Mouse (Mus musculus) midbrain, embryonic 14.5 days (tissue): ENCODE results near the gene Hebp2. TPM values are rescaled to one million over a fixed set of nuclear protein-coding genes. Genes with fewer than 3 reads are reported as not detected.

ENCODE experiments used
- ATAC-seq: fragments of 200-750 bp; cut with Nextera tagmentation; 2 replicates; pipeline ENCODE4 v1.8.0; 2017; ENCODE audit warnings: moderate number of reproducible peaks, moderate library complexity; ENCODE audit not compliant: low FRiP score, low TSS enrichment
- DNase-seq: peaks from one replicate; pipeline ENCODE4 v3.0.0-alpha.2; 2015
- H3K27ac ChIP-seq: fragments of 300-500 bp; sonication (generic); replicated peaks from 2 replicates; pipeline ENCODE4 v1.5.1; 2014; ENCODE audit warnings: mild to moderate bottlenecking, low read depth, low read length, moderate library complexity
- H3K27me3 ChIP-seq: fragments of 300-500 bp; sonication (generic); 2 replicates; pipeline ENCODE4 v1.6.1; 2014; ENCODE audit warnings: low read length, control low read depth, mixed read lengths; ENCODE audit not compliant: control insufficient read depth, insufficient read depth
- H3K36me3 ChIP-seq: fragments of 300-500 bp; sonication (generic); 2 replicates; pipeline ENCODE4 v1.6.1; 2014; ENCODE audit warnings: low read length, control low read depth; ENCODE audit not compliant: control insufficient read depth, insufficient read depth
- H3K4me1 ChIP-seq: fragments of 300-500 bp; sonication (generic); 2 replicates; pipeline ENCODE4 v1.6.1; 2014; ENCODE audit warnings: mild to moderate bottlenecking, antibody characterized with exemption, low read length, control low read depth; ENCODE audit not compliant: control insufficient read depth, insufficient read depth
- H3K4me2 ChIP-seq: fragments of 300-500 bp; sonication (generic); 2 replicates; pipeline ENCODE4 v1.6.1; 2014; ENCODE audit warnings: mild to moderate bottlenecking, low read length, moderate library complexity
- H3K4me3 ChIP-seq: fragments of 300-500 bp; sonication (generic); replicated peaks from 2 replicates; pipeline ENCODE4 v1.5.1; 2014; ENCODE audit warnings: low read depth, low read length
- H3K9ac ChIP-seq: fragments of 300-500 bp; sonication (generic); replicated peaks from 2 replicates; pipeline ENCODE4 v1.6.1; 2014; ENCODE audit warnings: mild to moderate bottlenecking, low read length, moderate library complexity
- H3K9me3 ChIP-seq: fragments of 300-500 bp; sonication (generic); 2 replicates; pipeline ENCODE4 v1.6.1; 2016; ENCODE audit warnings: low read length, control low read depth, mixed read lengths; ENCODE audit not compliant: control insufficient read depth
- WGBS: fragments of 180-500 bp; shearing (Covaris S2); extraction: QIAGEN DNeasy Blood & Tissue Kit; methylation state at CpG from one replicate; pipeline ENCODE4 v1.1.7; 2014; 5-methylcytosine and 5-hydroxymethylcytosine counted together
- polyA plus RNA-seq: library from polyadenylated mRNA; unstranded; fragments of >200 nt; fragmentation: Nextera tagmentation; extraction: Ambion mirVana; gene quantifications from 2 replicates; pipeline ENCODE4 v1.2.1, GENCODE M21; 2014

The Hebp2 gene
- polyA plus RNA-seq, 1 experiment from 2014 or later, result 9.4 TPM

GRCm38 (mm10) chr10:18505690-18506089, 40.2 kb downstream of the Hebp2 start:
- Histone ChIP-seq H3K27ac (no peak overlapping the region; the same call in 1 of the 2 replicates), H3K9ac (no peak overlapping the region), H3K4me1 (no peaks in the 10 kb centered on the region), H3K4me3 (no peak overlapping the region), H3K27me3 (no peaks in the 10 kb centered on the region), H3K4me2 (no peak overlapping the region), H3K9me3 (no peaks in the 10 kb centered on the region), H3K36me3 (0 out of 2 replicates have a peak, but pooled peaks cover 4% of the 10 kb centered on the region)
- ATAC-seq, result peak; percentile 40; the same call in 1 of the 2 replicates
- no peak for DNase-seq
- WGBS, result 81% methylated on average over 10 of the region's 10 CpGs

GRCm38 (mm10) chr10:18501997-18502396, 43.9 kb downstream of the Hebp2 start:
- WGBS, result 72% methylated on average over 3 of the region's 3 CpGs
- no peak overlapping the region for H3K9ac ChIP-seq
- peaks cover 19% of the 10 kb centered on the region; the same call in 1 of the 2 replicates for H3K36me3 ChIP-seq
- no peaks in the 10 kb centered on the region for H3K27me3 ChIP-seq
- DNase-seq (no peak), ATAC-seq (no peak)
- no peak overlapping the region for H3K4me3 ChIP-seq
- no peaks in the 10 kb centered on the region for H3K4me1 ChIP-seq
- H3K27ac ChIP-seq, result no peak overlapping the region
- H3K4me2 ChIP-seq, result no peak overlapping the region
- no peaks in the 10 kb centered on the region for H3K9me3 ChIP-seq

GRCm38 (mm10) chr10:18497066-18497465, 48.8 kb downstream of the Hebp2 start:
- H3K36me3 ChIP-seq, result peaks cover 18% of the 10 kb centered on the region; the same call in 1 of the 2 replicates
- no peak overlapping the region for H3K9ac ChIP-seq
- H3K9me3 ChIP-seq, result no peaks in the 10 kb centered on the region
- DNase-seq (no peak), ATAC-seq (no peak)
- H3K27ac ChIP-seq, result no peak overlapping the region
- H3K4me1 ChIP-seq, result no peaks in the 10 kb centered on the region
- no peaks in the 10 kb centered on the region for H3K27me3 ChIP-seq
- H3K4me3 ChIP-seq, result no peak overlapping the region
- H3K4me2 ChIP-seq, result no peak overlapping the region
- WGBS, result 67% methylated on average over 7 of the region's 7 CpGs

GRCm38 (mm10) chr10:18494249-18494648, 51.6 kb downstream of the Hebp2 start:
- ATAC-seq (no peak), DNase-seq (no peak)
- 50% methylated on average over 7 of the region's 7 CpGs for WGBS
- no peak overlapping the region for H3K4me3 ChIP-seq
- peaks cover 12% of the 10 kb centered on the region; the same call in 1 of the 2 replicates for H3K36me3 ChIP-seq
- no peaks in the 10 kb centered on the region for H3K9me3 ChIP-seq
- H3K4me2 ChIP-seq, result no peak overlapping the region
- H3K27me3 ChIP-seq, result no peaks in the 10 kb centered on the region
- H3K27ac ChIP-seq, result no peak overlapping the region
- H3K9ac ChIP-seq, result no peak overlapping the region
- no peaks in the 10 kb centered on the region for H3K4me1 ChIP-seq

- DNase-seq (no peak), ATAC-seq (no peak)
- H3K36me3 ChIP-seq, result 0 out of 2 replicates have a peak, but pooled peaks cover 4% of the 10 kb centered on the region
- H3K27ac ChIP-seq, result no peak overlapping the region
- no peak overlapping the region for H3K4me2 ChIP-seq
- no peak overlapping the region for H3K9ac ChIP-seq
- no peaks in the 10 kb centered on the region for H3K9me3 ChIP-seq
- H3K4me1 ChIP-seq, result no peaks in the 10 kb centered on the region
- H3K4me3 ChIP-seq, result no peak overlapping the region
- no peaks in the 10 kb centered on the region for H3K27me3 ChIP-seq
- 92% methylated on average over 11 of the region's 11 CpGs for WGBS
Measured at GRCm38 (mm10) chr10:18493010-18493894, 52.6 kb downstream of the Hebp2 start.

- Histone ChIP-seq H3K9me3 (no peaks in the 10 kb centered on the region), H3K4me1 (no peaks in the 10 kb centered on the region), H3K4me3 (no peak overlapping the region), H3K27me3 (no peaks in the 10 kb centered on the region), H3K9ac (no peak overlapping the region), H3K27ac (no peak overlapping the region), H3K36me3 (no peaks in the 10 kb centered on the region), H3K4me2 (no peak overlapping the region)
- WGBS, result 87% methylated on average over 4 of the region's 4 CpGs
- ATAC-seq, result no peak
- no peak for DNase-seq
Measured at GRCm38 (mm10) chr10:18491952-18492351, 53.9 kb downstream of the Hebp2 start.

- no peak overlapping the region for H3K4me2 ChIP-seq
- H3K36me3 ChIP-seq, result no peaks in the 10 kb centered on the region
- no peaks in the 10 kb centered on the region for H3K9me3 ChIP-seq
- 93% methylated on average over 10 of the region's 10 CpGs for WGBS
- no peak overlapping the region for H3K9ac ChIP-seq
- DNase-seq (no peak), ATAC-seq (no peak)
- H3K27ac ChIP-seq, result no peak overlapping the region
- no peaks in the 10 kb centered on the region for H3K27me3 ChIP-seq
- H3K4me3 ChIP-seq, result no peak overlapping the region
- no peaks in the 10 kb centered on the region for H3K4me1 ChIP-seq
Measured at GRCm38 (mm10) chr10:18489936-18490335, 55.9 kb downstream of the Hebp2 start.
